Mouse (Mus musculus) urinary bladder, postnatal 36 days (tissue): ENCODE data around the gene Camkv.

Source experiments
- DNase-seq, 2 experiments: peaks; one replicate each; pipeline ENCODE4 v3.0.0; 2022; ENCODE audit warnings: low spot score in 2 of 2, mixed read lengths in 1 of 2

The Camkv gene

GRCm38 (mm10) chr9:107987950-107988349, 52.5 kb downstream of the Camkv start:
- no peak for DNase-seq

GRCm38 (mm10) chr9:107992197-107992596, 56.7 kb downstream of the Camkv start, which contains the start of gene Cdhr4:
TSS of gene Cdhr4 (plus strand) at chr9:107992497.
- DNase-seq = no peak

GRCm38 (mm10) chr9:107993013-107993412, 57.5 kb downstream of the Camkv start:
- DNase-seq = no peak

GRCm38 (mm10) chr9:107994464-107994863, 59.0 kb downstream of the Camkv start:
- no peak for DNase-seq

- DNase-seq = no peak
These were observed 60.0 kb downstream of the Camkv start for GRCm38 (mm10) chr9:107995513-107995912.

- DNase-seq = no peak
These were observed 60.6 kb downstream of the Camkv start, which contains the start of gene Gm20662 for GRCm38 (mm10) chr9:107996049-107996448. TSS of gene Gm20662 (plus strand) at chr9:107996349.
